Mouse (Mus musculus): ENCODE measurements at regions not wholly inside any gene's neighbourhood (a gene's known extent, or its start where the extent isn't known, plus 50 kb on each side); places are given as distances from the start of the nearest gene placed in this dataset.
"Not testable (repeated sequence)": the region's sequence is repeated elsewhere in the genome, so short reads cannot be mapped to it uniquely, and the experiment has no call there.

- DNase-seq = peak in 1 of 2 experiments; percentile 48
Measured at GRCm38 (mm10) chr1:35875210-35875811, 192.9 kb upstream of the Hs6st1 start.

GRCm38 (mm10) chr1:35878426-35878825 lies 189.8 kb upstream of the Hs6st1 start:
- DNase-seq = no peak

GRCm38 (mm10) chr1:35879388-35880093 lies 188.7 kb upstream of the Hs6st1 start:
- DNase-seq = no peak

- peak; percentile 21 to 22 for DNase-seq
Measured at GRCm38 (mm10) chr1:35880562-35881265, 187.5 kb upstream of the Hs6st1 start.

- no peak for DNase-seq
Measured at GRCm38 (mm10) chr1:35881521-35881920, 186.7 kb upstream of the Hs6st1 start.

DNA sequence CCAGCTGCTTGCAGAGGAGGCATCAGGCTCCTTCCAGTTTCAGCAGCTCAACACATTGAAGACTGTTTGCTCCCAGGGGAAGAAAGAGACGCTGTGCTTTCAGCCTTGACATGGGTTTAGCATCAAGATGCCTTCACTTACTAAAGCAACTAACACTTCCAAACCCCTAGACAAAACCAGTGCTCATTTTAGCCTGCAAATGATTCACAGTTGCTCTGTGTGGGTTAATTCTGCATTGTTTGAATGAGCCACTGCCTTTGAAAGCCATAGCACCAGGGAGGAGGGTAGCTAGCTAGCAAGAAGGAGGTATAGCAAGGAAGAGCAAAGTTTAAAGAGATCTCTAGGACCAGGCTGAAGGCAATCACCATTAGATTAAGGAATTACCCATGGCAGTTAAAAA lies 186.1 kb upstream of the Hs6st1 start:
- DNase-seq = no peak

DNA sequence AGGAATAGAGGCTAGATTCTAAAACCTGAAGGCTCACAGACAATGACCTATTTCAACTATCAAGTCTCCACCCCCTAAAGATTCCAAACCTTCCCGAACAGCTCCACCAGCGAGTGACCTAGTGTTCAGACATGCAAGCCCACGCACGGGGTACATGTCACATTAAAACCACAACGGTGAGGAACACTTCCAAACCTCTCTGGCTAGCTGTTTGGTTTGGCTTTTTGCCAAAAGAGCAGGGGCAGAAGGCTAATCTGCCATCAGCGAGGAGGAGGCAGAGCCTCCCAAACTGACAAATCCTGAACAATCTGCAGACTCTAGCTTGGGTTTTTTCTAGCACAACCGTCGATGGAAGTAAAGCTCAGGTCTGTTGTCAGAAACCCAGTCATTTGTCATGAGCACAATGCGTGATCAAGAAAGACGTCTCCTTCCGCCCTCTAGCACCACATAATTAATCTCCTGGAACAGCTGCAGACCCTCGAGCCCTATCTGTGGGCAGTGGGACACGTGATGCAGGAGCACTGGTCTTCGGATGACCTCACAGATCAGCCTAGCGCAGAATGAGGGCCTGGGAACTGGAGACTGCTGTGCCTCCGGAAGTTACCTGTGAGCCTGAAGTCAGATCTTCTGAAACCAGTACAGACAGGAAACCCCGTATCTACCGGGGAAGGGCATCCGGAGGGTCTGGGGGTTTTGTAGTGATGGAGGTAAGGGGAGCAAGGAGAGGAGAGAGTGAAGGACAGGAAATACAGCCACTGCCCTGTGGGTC lies 178.3 kb upstream of the Hs6st1 start:
- no peak for DNase-seq

GRCm38 (mm10) chr1:35890500-35890900 lies 177.7 kb upstream of the Hs6st1 start:
- DNase-seq = no peak

DNA sequence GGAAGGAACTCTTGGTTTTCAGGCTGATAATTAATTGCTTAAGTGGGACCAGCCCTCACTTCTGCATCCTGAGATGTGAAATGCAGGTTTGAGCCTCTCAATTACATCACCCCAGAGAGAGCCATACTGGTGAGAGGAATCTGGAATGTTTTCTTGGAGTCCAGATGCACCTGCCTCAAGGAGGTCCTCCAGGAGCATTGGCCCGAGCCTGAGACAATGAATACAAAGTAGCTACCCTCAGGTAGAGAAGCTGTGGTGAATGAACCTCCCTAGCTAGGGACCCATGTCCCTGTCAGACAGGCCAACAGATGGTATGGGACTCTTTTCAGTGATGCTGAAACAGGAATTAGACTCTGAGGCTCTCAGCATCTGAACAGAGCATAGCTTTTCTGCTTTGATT lies 168.7 kb upstream of the Hs6st1 start:
- DNase-seq = no peak

DNA sequence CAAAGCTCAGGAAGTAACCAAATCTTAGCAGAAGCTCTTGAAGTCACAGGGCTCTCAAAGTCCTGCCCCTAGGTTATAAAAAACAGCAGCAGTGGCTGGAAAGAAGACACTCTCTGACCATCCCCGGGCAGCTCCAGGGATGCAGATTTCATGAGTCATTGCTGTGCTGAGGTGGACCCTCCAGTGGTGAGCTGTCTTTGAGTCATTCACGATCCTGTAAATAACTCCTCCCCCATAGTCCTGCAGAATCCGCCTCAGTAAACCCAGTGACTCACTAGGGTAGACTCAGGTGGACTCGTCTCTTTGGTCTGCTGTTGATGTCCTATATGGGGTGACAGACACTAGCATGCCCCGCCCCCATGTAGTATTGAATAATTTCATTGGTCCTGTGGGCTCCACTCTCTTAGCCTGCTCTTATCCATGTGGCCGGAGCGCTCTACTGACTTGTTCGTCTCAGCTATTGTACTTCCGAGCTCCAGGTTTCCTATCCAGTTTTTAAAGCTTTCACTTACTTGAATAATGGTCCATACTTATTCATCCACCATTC lies 164.1 kb upstream of the Hs6st1 start:
- DNase-seq = no peak

DNA sequence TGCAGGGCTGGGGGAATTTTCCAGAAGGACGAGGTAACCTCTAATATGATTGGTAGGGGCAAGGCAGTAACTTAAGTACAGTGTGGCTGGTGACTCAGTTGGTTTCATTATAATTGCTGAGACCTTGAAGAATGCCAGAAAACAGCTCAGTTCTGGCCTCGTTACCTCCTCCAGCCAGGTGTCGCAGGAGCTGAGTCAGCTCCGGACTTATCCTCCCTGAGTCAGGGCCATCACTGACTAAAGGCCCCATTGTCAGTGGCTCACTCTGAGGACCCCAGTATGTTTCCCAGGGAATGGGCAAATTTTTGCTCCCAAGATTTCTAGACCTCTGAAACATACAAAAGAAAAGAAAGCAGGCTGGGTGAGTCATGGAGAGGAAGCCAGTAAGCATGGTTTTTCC lies 154.6 kb upstream of the Hs6st1 start:
- DNase-seq = no peak

DNA sequence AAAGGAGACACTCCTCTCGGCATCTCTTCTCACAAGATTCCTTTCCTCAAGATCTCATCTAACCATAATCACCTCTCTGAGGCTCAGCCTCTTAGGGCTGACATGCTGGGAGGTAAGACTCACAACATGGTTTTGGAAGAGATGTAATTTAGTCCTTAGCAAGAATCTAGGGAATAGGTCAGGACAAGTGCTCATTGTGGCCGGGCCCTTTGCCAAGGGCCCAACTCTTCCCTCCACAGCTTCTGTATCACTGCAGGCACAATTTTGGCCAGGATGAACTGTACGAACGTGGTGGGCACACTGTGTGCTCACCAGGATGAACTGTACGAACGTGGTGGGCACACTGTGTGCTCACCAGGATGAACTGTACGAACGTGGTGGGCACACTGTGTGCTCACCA lies 154.0 kb upstream of the Hs6st1 start:
- not testable (repeated sequence) for DNase-seq

GRCm38 (mm10) chr1:35915526-35915925 lies 152.7 kb upstream of the Hs6st1 start:
- DNase-seq = no peak

DNA sequence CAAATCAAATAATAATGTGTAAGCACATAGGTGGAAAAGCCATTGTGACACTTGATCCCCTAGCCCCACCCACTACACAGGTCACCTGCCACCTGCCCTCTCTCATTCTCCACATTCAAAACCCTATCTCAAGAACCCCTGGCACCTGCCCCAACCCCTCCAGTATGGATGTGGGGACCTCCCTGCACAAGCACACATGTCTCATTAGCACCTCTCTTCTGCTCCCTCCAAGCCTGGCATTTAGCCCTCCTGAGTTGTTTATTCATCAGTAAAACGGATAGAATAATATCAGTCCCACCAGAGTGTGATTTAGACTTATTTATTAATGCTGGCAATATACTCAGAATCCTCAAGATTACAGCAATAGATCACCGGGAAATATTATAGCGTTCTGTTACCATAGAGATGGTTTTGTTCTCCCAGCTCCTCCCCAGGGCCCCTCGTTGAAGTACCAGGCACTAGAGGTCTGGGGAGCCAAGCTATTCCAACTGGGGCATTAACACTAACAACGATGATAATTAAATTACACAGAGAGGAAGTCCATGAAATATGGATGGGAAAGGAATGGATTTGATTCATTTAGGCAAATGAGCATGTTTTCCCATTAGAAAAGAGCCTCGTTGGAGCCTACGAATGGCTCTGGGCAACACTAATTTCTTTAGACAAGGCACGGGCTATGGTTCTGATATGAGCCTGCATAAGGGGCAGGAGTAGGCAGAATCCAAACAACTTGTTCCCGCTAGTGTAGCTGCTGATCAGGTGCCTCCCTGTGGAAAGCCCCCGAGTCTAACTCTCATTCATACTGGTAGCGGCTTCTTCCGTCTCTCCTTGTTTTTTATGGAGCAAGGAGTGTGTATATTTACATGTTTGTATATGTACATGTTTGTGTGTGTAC lies 148.1 kb upstream of the Hs6st1 start:
- DNase-seq = no peak

DNA sequence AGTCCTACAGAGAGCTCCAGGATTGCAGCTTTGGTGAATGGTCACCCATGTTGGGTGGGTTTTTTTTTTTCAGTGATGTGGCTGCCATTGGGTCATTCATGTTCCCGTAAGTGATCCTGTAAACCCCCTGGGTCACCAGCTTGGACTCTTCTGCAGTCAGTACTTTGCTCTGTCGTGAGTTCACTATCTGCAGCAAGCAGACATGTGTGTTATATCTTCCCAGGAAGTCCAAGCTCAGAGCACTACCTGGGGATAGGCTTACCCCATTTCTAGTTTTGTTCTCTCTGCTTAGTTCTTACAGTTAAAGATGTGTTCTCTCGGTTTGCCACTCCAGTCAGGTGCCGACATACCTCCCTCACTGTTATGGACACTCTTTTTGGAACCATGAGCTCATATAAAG lies 143.4 kb upstream of the Hs6st1 start:
- no peak for DNase-seq

DNA sequence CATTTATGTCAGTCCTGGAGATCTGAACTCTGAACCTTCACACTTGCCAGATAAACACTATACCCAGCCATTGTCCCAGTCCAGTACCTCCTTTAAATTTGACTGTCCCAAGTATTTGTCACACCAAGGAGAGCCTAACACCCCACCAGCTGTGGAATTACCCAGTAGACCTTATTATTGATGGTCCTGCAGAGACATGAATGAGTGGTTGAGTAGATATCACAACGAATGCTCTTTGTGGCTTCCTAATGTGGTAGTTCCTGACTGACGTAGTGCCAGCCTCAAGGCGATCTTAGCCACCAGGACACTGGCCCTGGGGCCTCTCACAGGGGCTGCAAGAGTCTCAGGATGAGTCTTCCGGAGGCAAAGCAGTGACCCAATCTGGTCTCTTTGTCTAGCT lies 142.9 kb upstream of the Hs6st1 start:
- no peak for DNase-seq

DNA sequence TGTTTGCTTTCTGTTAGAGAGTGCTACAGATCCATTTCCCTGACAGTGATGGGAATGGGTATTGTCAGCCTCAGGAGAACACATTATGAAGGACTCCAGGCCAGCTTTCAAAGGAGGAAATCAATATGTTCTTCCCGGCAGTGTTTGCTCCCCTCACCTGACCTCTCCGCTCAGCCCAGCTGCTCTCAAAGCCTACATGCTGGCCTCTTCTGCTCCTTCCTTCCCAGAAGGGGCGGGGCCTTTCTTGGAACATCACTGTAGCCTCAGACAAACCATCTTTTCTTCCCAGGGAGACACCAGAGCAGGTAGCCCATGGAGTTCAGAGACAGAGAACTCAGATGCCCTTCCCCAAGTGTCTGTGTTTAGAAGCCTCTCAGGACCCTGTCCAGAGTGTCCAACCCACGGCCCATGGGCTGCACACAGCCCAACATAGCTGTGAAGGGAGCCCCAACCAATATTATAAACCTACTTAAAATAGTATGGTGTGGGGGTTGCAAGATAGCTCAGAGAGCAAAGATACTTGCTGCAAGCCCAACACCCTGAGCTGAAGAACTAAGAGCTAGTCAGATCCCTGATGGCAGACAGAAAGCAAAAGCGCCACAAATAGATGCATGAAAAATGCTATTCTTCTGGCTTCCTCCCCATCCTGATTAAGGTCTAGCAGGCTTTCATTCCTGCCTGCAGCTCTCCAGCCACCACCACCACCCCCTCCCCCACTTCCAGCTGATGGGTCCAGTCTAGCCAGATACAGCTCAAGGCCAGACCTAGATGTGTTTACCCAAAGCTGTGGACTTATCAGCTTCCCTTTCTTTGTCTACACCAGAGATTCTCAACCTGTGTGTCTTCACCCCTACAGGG lies 141.8 kb upstream of the Hs6st1 start:
- DNase-seq = no peak

DNA sequence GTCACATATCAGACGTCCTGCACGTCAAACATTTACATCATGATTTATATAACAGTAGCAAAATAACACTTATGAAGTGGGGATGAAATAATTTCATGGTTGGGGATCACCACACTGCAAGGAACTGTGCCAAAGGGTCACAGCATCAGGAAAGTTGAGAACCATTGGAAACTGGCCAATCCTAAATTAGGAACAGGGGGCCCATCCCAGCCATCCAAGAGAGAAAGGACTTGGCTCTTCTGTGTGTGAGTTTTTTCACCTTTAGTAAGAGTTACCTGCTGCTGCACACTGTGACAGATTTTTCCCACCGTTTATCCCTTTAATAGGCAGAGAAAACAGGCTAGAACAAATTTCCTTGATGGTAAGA lies 141.2 kb upstream of the Hs6st1 start:
- no peak for DNase-seq

- DNase-seq = no peak
Measured at GRCm38 (mm10) chr1:35930351-35930750, 137.8 kb upstream of the Hs6st1 start.

- peak in 1 of 2 experiments; percentile 14 for DNase-seq
Measured at GRCm38 (mm10) chr1:35931056-35931455, 137.1 kb upstream of the Hs6st1 start.

DNA sequence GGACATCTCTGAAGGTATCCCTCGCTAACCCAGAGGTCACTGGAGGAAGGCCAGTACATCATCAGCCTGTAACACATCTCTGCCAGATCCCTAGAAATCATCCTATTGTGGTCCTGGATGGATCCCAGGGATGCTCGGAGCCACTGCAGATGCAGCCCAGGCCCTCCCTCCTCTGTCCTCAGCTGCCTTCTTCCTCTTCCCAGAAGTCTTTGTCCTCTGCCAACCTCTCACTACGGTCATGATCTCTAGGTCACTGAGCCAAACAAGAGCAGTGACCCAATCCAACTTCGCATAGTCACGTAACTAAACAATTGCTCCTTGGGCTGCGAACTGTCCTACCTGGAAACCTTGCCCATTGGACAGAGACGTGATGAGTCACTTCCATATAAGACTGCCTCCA lies 134.7 kb upstream of the Hs6st1 start:
- DNase-seq = no peak

Measured in kidney, adult 8-10 months (tissue).